Mouse (Mus musculus) thymus, adult 2 months (tissue): ENCODE results near the gene Gtf3c5. TPM values are rescaled to one million over a fixed set of nuclear protein-coding genes. Genes with fewer than 3 reads are reported as not detected.

Experiments used
- DNase-seq: peaks from one replicate; pipeline ENCODE4 v3.0.0; 2021
- H3K27ac ChIP-seq: fragments of 200-500 bp; 2 replicates; pipeline ENCODE4 v1.5.1; 2012; ENCODE audit warnings: low read length, control low read depth; ENCODE audit not compliant: control insufficient read depth, insufficient read depth
- H3K27me3 ChIP-seq: fragments of 200-500 bp; 2 replicates; pipeline ENCODE4 v1.6.1; 2012; ENCODE audit warnings: mild to moderate bottlenecking, low read length, moderate library complexity, mixed read lengths; ENCODE audit not compliant: control insufficient read depth, insufficient read depth
- H3K36me3 ChIP-seq: fragments of 200-500 bp; 2 replicates; pipeline ENCODE4 v1.6.1; 2012; ENCODE audit warnings: mild to moderate bottlenecking, low read length, moderate library complexity; ENCODE audit not compliant: control insufficient read depth, insufficient read depth
- H3K4me1 ChIP-seq: fragments of 200-500 bp; replicated peaks from 2 replicates; pipeline ENCODE4 v1.6.1; 2012; ENCODE audit warnings: low read length; ENCODE audit not compliant: control insufficient read depth, insufficient read depth
- H3K4me3 ChIP-seq: fragments of 200-500 bp; 2 replicates; pipeline ENCODE4 v1.5.1; 2012; ENCODE audit warnings: mild to moderate bottlenecking, low read length, control low read depth, moderate library complexity; ENCODE audit not compliant: control insufficient read depth, insufficient read depth
- CTCF ChIP-seq: fragments of 200-500 bp; IDR thresholded peaks from 2 replicates; pipeline ENCODE4 v1.5.1; 2012; ENCODE audit warnings: mild to moderate bottlenecking, control low read depth, low read length, moderate library complexity, borderline replicate concordance; ENCODE audit not compliant: control insufficient read depth, poor library complexity, insufficient read depth; ENCODE audit errors: extremely low read depth
- POLR2A ChIP-seq: fragments of 200-500 bp; IDR thresholded peaks from 2 replicates; pipeline ENCODE4 v1.6.1; 2012; ENCODE audit warnings: mild to moderate bottlenecking, low read length, control low read depth, moderate library complexity; ENCODE audit not compliant: control insufficient read depth, poor library complexity, insufficient read depth; ENCODE audit errors: extremely low read depth
- WGBS: fragments of 180-500 bp; shearing (Covaris S2); methylation state at CpG from one replicate; pipeline ENCODE4 v1.1.7; 2018; 5-methylcytosine and 5-hydroxymethylcytosine counted together
- polyA plus RNA-seq: library from polyadenylated mRNA; depleted of rRNA; stranded (reverse); fragments of >200 nt; gene quantifications from 2 replicates; pipeline ENCODE4 v1.2.3, GENCODE M21; 2012

Gtf3c5 gene
- polyA plus RNA-seq, 1 experiment: 33.7 TPM

DNA sequence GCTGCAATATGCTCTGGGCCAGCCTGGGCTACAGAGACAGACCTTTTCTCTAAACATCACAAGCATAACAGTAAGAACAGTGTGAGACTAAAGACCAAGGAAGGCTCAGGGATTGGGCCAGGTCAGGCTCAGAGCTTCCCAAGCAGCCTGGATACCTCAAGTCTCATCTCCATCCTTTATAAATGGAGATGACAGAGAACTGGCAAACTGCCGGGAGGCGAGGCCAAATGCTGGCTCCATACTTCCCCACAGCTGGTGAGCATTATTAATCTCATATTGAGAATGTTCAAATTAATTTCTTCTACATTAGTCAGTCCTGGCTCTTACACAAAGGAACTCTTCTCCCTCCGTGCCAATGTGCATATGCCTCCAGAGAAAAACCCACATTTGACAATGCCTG is 6.7 kb downstream of the Gtf3c5 start:
- TF ChIP-seq CTCF: no peak
- no peak for TF ChIP-seq POLR2A
- Histone ChIP-seq H3K4me1 (no peaks in the 10 kb centered on the region), H3K4me3 (no peak overlapping the region), H3K27ac (no peak overlapping the region), H3K27me3 (no peaks in the 10 kb centered on the region), H3K36me3 (peaks cover 32% of the 10 kb centered on the region)
- no peak for DNase-seq
- 95% methylated on average over 3 of the region's 3 CpGs for WGBS

DNA sequence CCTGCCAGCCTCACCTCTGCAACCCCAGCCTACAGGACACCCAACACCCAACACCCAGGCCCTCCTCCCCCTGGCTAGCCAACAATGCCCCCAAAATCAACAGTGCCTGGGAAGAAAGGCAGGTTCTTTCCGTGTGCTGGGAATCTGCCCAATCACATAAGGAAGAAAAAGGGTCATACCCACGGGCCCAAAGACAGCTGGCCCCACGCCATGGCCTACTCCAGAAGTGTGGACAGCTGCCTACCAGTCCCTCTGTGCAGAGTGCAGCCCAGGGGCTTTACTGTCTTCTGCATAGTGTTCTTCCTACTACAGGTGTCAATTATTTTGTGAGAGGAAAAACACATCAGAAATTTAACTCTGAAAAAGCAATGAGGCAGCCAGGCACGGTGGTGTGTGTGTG is 8.2 kb downstream of the Gtf3c5 start:
- no peak for DNase-seq
- H3K36me3 ChIP-seq: peaks cover 43% of the 10 kb centered on the region
- TF ChIP-seq POLR2A: no peak
- TF ChIP-seq CTCF: no peak

DNA sequence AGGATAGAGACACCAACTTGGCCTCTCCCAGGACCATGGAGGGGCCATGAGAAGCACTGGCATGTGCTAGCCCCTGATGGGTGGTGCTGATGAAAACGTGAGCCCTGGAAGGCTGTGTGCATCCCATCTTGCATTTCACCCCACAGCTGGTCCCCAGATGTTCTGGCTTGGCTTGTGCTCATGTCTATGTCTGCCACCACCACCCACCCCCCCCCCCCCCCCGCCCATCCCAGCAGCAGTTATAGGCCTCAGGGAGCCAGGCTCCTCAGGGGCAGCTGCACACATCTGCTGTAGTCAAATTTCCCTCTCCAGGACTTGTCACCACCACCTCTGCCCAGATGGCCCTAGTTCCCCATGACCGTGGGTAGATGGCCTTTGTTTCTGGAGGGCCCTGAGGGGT is 13.6 kb downstream of the Gtf3c5 start:
- Histone ChIP-seq H3K27ac (no peak overlapping the region), H3K4me1 (no peaks in the 10 kb centered on the region), H3K4me3 (no peak overlapping the region), H3K27me3 (no peaks in the 10 kb centered on the region), H3K36me3 (peaks cover 36% of the 10 kb centered on the region)
- no peak for DNase-seq
- WGBS: 88% methylated on average over 2 of the region's 3 CpGs
- no peak for TF ChIP-seq POLR2A
- no peak for TF ChIP-seq CTCF

More for the DNA sequence above, 8.2 kb downstream of the Gtf3c5 start:
- Histone ChIP-seq H3K27ac (no peak overlapping the region), H3K27me3 (no peaks in the 10 kb centered on the region), H3K4me1 (no peaks in the 10 kb centered on the region), H3K4me3 (no peak overlapping the region)
- WGBS: 92% methylated on average over 4 of the region's 4 CpGs

DNA sequence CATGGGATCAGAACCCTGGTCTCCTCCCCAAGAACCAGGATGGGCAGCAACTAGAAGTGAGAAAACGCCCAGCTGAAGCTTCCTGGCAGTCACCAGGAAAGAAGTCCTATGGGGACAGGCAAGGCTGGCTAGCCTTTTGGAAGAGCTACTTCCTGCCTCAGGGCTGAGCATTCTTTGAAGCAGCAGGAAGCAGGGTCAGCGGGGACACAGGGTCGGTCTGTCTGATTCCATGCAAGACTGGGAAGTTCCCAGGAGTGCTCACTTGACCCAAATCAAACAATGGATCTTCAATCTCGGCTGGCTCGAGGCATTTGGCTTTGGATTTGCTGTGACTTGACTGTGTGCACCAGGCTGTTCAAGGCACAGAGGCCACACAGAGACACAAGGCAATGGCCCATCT is 17.0 kb downstream of the Gtf3c5 start:
- WGBS: 91% methylated on average over 5 of the region's 5 CpGs

DNA sequence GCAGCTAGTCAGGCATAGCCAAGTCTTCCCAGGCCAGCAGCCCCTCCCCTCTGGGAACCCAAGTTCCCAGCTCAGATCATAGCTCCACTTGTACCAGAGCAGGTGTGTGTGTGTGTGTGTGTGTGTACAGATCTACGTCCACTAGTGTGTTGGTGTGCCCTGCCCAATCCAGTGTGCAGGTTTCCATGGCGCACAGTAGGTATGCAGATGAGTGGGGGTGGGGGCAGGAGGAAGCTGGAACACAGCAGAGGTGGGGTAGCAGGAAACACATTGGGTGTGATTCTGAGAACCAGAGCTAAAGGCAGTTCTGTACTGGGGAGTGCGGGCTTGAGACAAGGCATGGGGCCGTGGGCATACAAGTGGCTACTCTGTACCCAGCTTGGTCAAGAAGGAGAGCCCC is 19.2 kb downstream of the Gtf3c5 start:
- Histone ChIP-seq H3K4me3 (no peak overlapping the region), H3K27ac (no peak overlapping the region), H3K4me1 (0 out of 2 replicates have a peak, but pooled peaks cover 2% of the 10 kb centered on the region), H3K27me3 (no peaks in the 10 kb centered on the region), H3K36me3 (peaks cover 6% of the 10 kb centered on the region)
- no peak for DNase-seq
- 96% methylated on average over 4 of the region's 4 CpGs for WGBS
- no peak for TF ChIP-seq CTCF
- no peak for TF ChIP-seq POLR2A

More for the DNA sequence above, 17.0 kb downstream of the Gtf3c5 start:
- no peak overlapping the region for H3K27ac ChIP-seq
- DNase-seq: no peak
- 0 out of 2 replicates have a peak, but pooled peaks cover 2% of the 10 kb centered on the region for H3K4me1 ChIP-seq
- no peak overlapping the region for H3K4me3 ChIP-seq
- no peaks in the 10 kb centered on the region for H3K27me3 ChIP-seq
- no peak for TF ChIP-seq POLR2A
- no peak for TF ChIP-seq CTCF
- H3K36me3 ChIP-seq: peaks cover 21% of the 10 kb centered on the region

DNA sequence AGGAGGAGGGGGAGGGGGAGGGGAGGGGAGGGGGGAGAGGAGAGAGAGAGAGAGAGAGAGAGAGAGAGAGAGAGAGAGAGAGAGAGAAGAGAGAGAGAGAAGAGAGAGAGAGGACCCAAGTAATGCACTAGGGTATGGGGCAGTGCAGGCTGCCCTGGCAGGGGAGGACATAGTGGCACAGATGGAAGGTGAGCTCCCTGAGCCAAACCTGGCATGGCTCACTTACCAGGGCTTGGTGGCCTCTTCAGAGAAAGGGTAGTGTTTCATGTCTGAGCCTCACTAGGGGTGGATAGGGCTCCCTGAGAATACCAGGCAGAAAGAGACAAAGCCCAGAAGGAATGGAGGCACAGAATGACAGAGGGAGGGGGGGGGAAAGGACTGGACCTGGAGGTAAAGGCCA is 19.7 kb downstream of the Gtf3c5 start:
- no peak overlapping the region for H3K27ac ChIP-seq

DNA sequence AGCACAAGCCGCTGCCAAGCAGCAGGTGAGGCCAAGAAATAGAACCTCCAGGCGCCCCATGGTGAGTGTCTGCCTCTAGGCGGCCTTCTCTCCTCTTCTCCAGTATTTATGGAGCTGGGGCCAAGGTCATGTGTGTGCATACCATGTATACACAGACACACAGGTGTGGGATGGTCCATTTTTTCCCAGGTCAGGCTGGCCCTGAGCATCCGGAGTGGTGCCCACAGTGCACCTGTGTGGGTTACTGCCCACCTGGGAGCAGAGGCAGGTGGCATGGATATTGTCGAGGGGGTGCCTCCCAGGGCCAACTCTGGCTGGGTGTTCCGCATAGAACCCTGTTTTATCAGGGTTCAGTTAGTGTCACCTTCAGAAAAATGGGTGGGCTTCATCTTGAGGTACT is 20.2 kb downstream of the Gtf3c5 start, which contains the start of gene Cel:
Gene Cel (minus strand): TSS at position 101 of the 400 bp plus-strand sequence.
- 88% methylated on average over 6 of the region's 6 CpGs for WGBS
- Histone ChIP-seq H3K4me3 (no peak within 1 kb of the TSS), H3K27ac (no peak within 1 kb of the TSS), H3K27me3 (no peaks in the 10 kb centered on the region), H3K36me3 (peaks cover 6% of the 10 kb centered on the region), H3K4me1 (0 out of 2 replicates have a peak, but pooled peaks cover 2% of the 10 kb centered on the region)
- TF ChIP-seq CTCF (no peak), POLR2A (no peak)
- no peak for DNase-seq

More for the DNA sequence above, 19.7 kb downstream of the Gtf3c5 start:
- TF ChIP-seq POLR2A (no peak), CTCF (no peak)
- peaks cover 6% of the 10 kb centered on the region for H3K36me3 ChIP-seq
- 0 out of 2 replicates have a peak, but pooled peaks cover 2% of the 10 kb centered on the region for H3K4me1 ChIP-seq
- H3K27me3 ChIP-seq: no peaks in the 10 kb centered on the region
- DNase-seq: no peak
- H3K4me3 ChIP-seq: no peak overlapping the region
